Mouse (Mus musculus) kidney, adult 18-20 months (tissue): ENCODE measurements around the gene Fbxo46.

Experiments
- DNase-seq: peaks from one replicate; pipeline ENCODE4 v3.0.0; 2021

The Fbxo46 gene

GRCm38 (mm10) chr7:19170142-19170541 is 50.5 kb downstream of the Fbxo46 start:
- DNase-seq = no peak

- DNase-seq = no peak
Measured at GRCm38 (mm10) chr7:19171831-19172230, 52.2 kb downstream of the Fbxo46 start.

- DNase-seq = peak; percentile 78
Measured at GRCm38 (mm10) chr7:19172874-19173273, 53.2 kb downstream of the Fbxo46 start.

GRCm38 (mm10) chr7:19175708-19176515 is 56.3 kb downstream of the Fbxo46 start, which contains the start of gene Eml2:
Gene Eml2, plus strand, starts transcription at chr7:19176421.
- no peak for DNase-seq

- no peak for DNase-seq
Measured at GRCm38 (mm10) chr7:19176516-19176947, 56.9 kb downstream of the Fbxo46 start.

GRCm38 (mm10) chr7:19177216-19177615 is 57.6 kb downstream of the Fbxo46 start:
- DNase-seq = no peak

GRCm38 (mm10) chr7:19178035-19178434 is 58.4 kb downstream of the Fbxo46 start:
- no peak for DNase-seq

GRCm38 (mm10) chr7:19178443-19179092 is 58.9 kb downstream of the Fbxo46 start:
- peak; percentile 83 for DNase-seq

GRCm38 (mm10) chr7:19179173-19179572 is 59.5 kb downstream of the Fbxo46 start:
- peak; percentile 66 for DNase-seq

GRCm38 (mm10) chr7:19179936-19180335 is 60.3 kb downstream of the Fbxo46 start:
- DNase-seq = no peak

GRCm38 (mm10) chr7:19180862-19181429 is 61.3 kb downstream of the Fbxo46 start:
- DNase-seq = peak; percentile 58

GRCm38 (mm10) chr7:19184250-19184649 is 64.6 kb downstream of the Fbxo46 start:
- no peak for DNase-seq

GRCm38 (mm10) chr7:19184758-19185157 is 65.1 kb downstream of the Fbxo46 start:
- peak; percentile 41 for DNase-seq
